Mouse (Mus musculus) stomach, postnatal 0 days (tissue): ENCODE data around the gene Thbs1.

Source experiments
- CTCF ChIP-seq: IDR thresholded peaks from 2 replicates; pipeline ENCODE4 v1.5.1; 2016; ENCODE audit warnings: antibody characterized with exemption, low read depth, mild to moderate bottlenecking, moderate library complexity
- EP300 ChIP-seq: optimal IDR thresholded peaks from 2 replicates; pipeline ENCODE3; 2016; ENCODE audit warnings: antibody characterized with exemption

- TF ChIP-seq CTCF (no peak), EP300 (no peak)
Observed at GRCm38 (mm10) chr2:118127516-118128288, 16.0 kb downstream of the Thbs1 start.
